Mouse (Mus musculus) hindbrain, embryonic 16.5 days (tissue): ENCODE data around the gene Defb20. TPM values are rescaled to one million over a fixed set of nuclear protein-coding genes. Genes with fewer than 3 reads are reported as not detected.

ENCODE experiments used
- ATAC-seq: fragments of 200-750 bp; cut with Nextera tagmentation; 2 replicates; pipeline ENCODE4 v1.8.0; 2017; ENCODE audit warnings: moderate TSS enrichment, moderate library complexity
- H3K27ac ChIP-seq: fragments of 300-500 bp; sonication (generic); 2 replicates; pipeline ENCODE4 v1.5.1; 2014; ENCODE audit warnings: low read depth, mild to moderate bottlenecking, control low read depth, low read length, moderate library complexity
- H3K27me3 ChIP-seq: fragments of 300-500 bp; sonication (generic); replicated peaks from 2 replicates; pipeline ENCODE4 v1.6.1; 2014; ENCODE audit warnings: low read length; ENCODE audit not compliant: control insufficient read depth, insufficient read depth
- H3K36me3 ChIP-seq: fragments of 300-500 bp; sonication (generic); 2 replicates; pipeline ENCODE4 v1.6.1; 2014; ENCODE audit warnings: mild to moderate bottlenecking, low read length, moderate library complexity, mixed read lengths; ENCODE audit not compliant: control insufficient read depth, insufficient read depth
- H3K4me1 ChIP-seq: fragments of 300-500 bp; sonication (generic); 2 replicates; pipeline ENCODE4 v1.6.1; 2014; ENCODE audit warnings: low read depth, low read length; ENCODE audit not compliant: control insufficient read depth, insufficient read depth
- H3K4me2 ChIP-seq: fragments of 300-500 bp; sonication (generic); 2 replicates; pipeline ENCODE4 v1.6.1; 2014; ENCODE audit warnings: mild to moderate bottlenecking, low read length, control low read depth, moderate library complexity
- H3K4me3 ChIP-seq: fragments of 300-500 bp; sonication (generic); 2 replicates; pipeline ENCODE4 v1.5.1; 2014; ENCODE audit warnings: mild to moderate bottlenecking, low read length, control low read depth, moderate library complexity
- H3K9ac ChIP-seq: fragments of 300-500 bp; sonication (generic); 2 replicates; pipeline ENCODE4 v1.6.1; 2014; ENCODE audit warnings: low read depth, mild to moderate bottlenecking, control low read depth, low read length, moderate library complexity
- H3K9me3 ChIP-seq: fragments of 300-500 bp; sonication (generic); 2 replicates; pipeline ENCODE4 v1.6.1; 2014; ENCODE audit warnings: mild to moderate bottlenecking, low read length, moderate library complexity; ENCODE audit not compliant: control insufficient read depth
- WGBS: fragments of 180-500 bp; shearing (Covaris S2); extraction: QIAGEN DNeasy Blood & Tissue Kit; methylation state at CpG from one replicate; pipeline ENCODE4 v1.1.7; 2014; 5-methylcytosine and 5-hydroxymethylcytosine counted together
- polyA plus RNA-seq: library from polyadenylated mRNA; unstranded; fragments of >200 nt; fragmentation: Nextera tagmentation; extraction: Ambion mirVana; gene quantifications from 2 replicates; pipeline ENCODE4 v1.2.1, GENCODE M21; 2015

The Defb20 gene
- polyA plus RNA-seq, 1 experiment from 2014 or later: not detected

- Histone ChIP-seq H3K9me3 (no peaks in the 10 kb centered on the region), H3K4me1 (no peaks in the 10 kb centered on the region)
- ATAC-seq: no peak
Observed at GRCm38 (mm10) chr2:152446642-152447041, 30.2 kb upstream of the Defb20 start.

GRCm38 (mm10) chr2:152447461-152447860 lies 29.4 kb upstream of the Defb20 start:
- Histone ChIP-seq H3K36me3 (no peaks in the 10 kb centered on the region), H3K4me2 (no peak overlapping the region), H3K4me1 (no peaks in the 10 kb centered on the region), H3K27me3 (no peaks in the 10 kb centered on the region), H3K9ac (no peak overlapping the region), H3K9me3 (no peaks in the 10 kb centered on the region), H3K4me3 (no peak overlapping the region), H3K27ac (no peak overlapping the region)
- ATAC-seq: no peak
- WGBS: 56% methylated on average over 5 of the region's 5 CpGs

More at GRCm38 (mm10) chr2:152446642-152447041, 30.2 kb upstream of the Defb20 start:
- H3K27ac ChIP-seq: no peak overlapping the region
- WGBS: 73% methylated on average over 2 of the region's 2 CpGs
- H3K27me3 ChIP-seq: no peaks in the 10 kb centered on the region
- H3K9ac ChIP-seq: no peak overlapping the region
- H3K4me2 ChIP-seq: no peak overlapping the region
- H3K36me3 ChIP-seq: no peaks in the 10 kb centered on the region
- no peak overlapping the region for H3K4me3 ChIP-seq

- no peaks in the 10 kb centered on the region for H3K27me3 ChIP-seq
- no peak overlapping the region for H3K9ac ChIP-seq
- H3K4me1 ChIP-seq: no peaks in the 10 kb centered on the region
- no peak for ATAC-seq
- H3K27ac ChIP-seq: no peak overlapping the region
- no peak overlapping the region for H3K4me3 ChIP-seq
- H3K4me2 ChIP-seq: no peak overlapping the region
- WGBS: 6% methylated on average over 5 of the region's 5 CpGs
- no peaks in the 10 kb centered on the region for H3K36me3 ChIP-seq
- H3K9me3 ChIP-seq: no peaks in the 10 kb centered on the region
Observed at GRCm38 (mm10) chr2:152450241-152450640, 26.6 kb upstream of the Defb20 start.

- Histone ChIP-seq H3K27ac (no peak overlapping the region), H3K4me3 (no peak overlapping the region), H3K9ac (no peak overlapping the region), H3K9me3 (no peaks in the 10 kb centered on the region), H3K4me1 (no peaks in the 10 kb centered on the region), H3K27me3 (no peaks in the 10 kb centered on the region), H3K4me2 (no peak overlapping the region), H3K36me3 (no peaks in the 10 kb centered on the region)
- ATAC-seq: peak; percentile 45
- WGBS: 78% methylated on average over 4 of the region's 4 CpGs
Observed at GRCm38 (mm10) chr2:152452101-152452781, 24.6 kb upstream of the Defb20 start.

DNA sequence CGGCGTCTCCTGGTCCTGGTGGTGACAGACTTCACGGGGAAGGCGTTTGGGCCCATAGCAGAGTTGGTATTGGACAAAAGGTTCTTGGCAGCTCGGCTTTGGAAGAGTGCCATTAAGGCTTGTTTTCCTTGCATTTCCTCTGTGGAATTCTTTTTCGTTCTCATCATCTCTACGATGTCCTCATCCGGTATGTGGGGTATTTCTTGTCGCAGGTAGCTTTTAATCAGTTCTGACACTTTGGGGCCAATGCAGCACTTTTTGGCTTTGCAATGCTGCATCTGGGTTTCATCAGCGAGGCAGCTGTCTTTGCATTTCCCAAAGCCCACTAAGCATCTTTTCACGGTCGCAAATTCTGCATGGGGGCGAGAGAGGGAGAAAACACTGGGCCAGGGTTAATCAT lies 17.6 kb upstream of the Defb20 start:
- 54% methylated on average over 13 of the region's 13 CpGs for whole genome bisulfite sequencing
- Histone ChIP-seq H3K27ac (no peak overlapping the region), H3K4me2 (no peak overlapping the region), H3K27me3 (no peaks in the 10 kb centered on the region), H3K9ac (no peak overlapping the region), H3K4me3 (no peak overlapping the region), H3K36me3 (no peaks in the 10 kb centered on the region), H3K4me1 (no peaks in the 10 kb centered on the region), H3K9me3 (0 out of 2 replicates have a peak, but pooled peaks cover 2% of the 10 kb centered on the region)
- ATAC-seq: no peak

DNA sequence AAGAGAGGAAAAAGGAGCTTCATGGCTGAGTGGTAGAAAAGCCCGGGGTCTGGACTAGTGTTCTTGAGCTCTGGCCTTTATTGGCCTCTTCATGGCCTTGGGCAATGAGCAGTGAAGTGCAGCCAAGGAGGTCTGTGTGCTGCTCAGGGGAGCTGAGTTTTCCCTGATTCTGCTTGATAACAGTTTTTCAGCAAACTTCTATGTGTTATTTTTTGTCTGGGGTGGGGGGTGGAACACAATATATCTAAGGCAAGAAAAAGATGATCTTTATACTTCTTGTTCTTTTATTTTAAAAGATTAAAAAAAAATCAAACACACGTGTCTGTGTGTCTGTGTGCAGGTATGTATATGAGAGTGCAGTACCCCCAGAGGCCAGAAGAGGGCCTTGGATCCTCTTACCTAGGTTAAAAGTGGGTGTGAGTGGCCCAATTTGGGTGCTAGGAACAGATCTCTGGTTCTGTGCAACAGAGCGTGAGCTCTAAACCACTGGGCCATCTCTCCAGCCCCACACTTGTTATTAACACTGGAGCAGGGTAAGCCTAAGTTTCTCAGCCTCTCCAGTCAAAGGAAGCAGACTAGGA lies 12.2 kb upstream of the Defb20 start, which contains the start of gene Defb23:
Gene Defb23, minus strand, starts transcription at position 51 of the 581 bp plus-strand sequence.
- Histone ChIP-seq H3K9me3 (0 out of 2 replicates have a peak, but pooled peaks cover 2% of the 10 kb centered on the region), H3K9ac (no peak within 1 kb of the TSS), H3K27ac (no peak within 1 kb of the TSS), H3K4me3 (no peak within 1 kb of the TSS), H3K4me1 (no peaks in the 10 kb centered on the region), H3K27me3 (no peaks in the 10 kb centered on the region), H3K36me3 (no peaks in the 10 kb centered on the region), H3K4me2 (no peak within 1 kb of the TSS)
- ATAC-seq: no peak
- 92% methylated on average over 3 of the region's 3 CpGs for WGBS

GRCm38 (mm10) chr2:152470973-152471372 lies 5.9 kb upstream of the Defb20 start:
- WGBS: 36% methylated on average over 7 of the region's 7 CpGs
- H3K9me3 ChIP-seq: no peaks in the 10 kb centered on the region
- ATAC-seq: no peak

GRCm38 (mm10) chr2:152472434-152472833 lies 4.4 kb upstream of the Defb20 start:
- Histone ChIP-seq H3K4me3 (no peak overlapping the region), H3K4me2 (no peak overlapping the region), H3K27ac (no peak overlapping the region), H3K27me3 (no peaks in the 10 kb centered on the region), H3K9me3 (no peaks in the 10 kb centered on the region), H3K36me3 (no peaks in the 10 kb centered on the region), H3K4me1 (no peaks in the 10 kb centered on the region), H3K9ac (no peak overlapping the region)
- 30% methylated on average over 3 of the region's 3 CpGs for WGBS
- no peak for ATAC-seq

More at GRCm38 (mm10) chr2:152470973-152471372, 5.9 kb upstream of the Defb20 start:
- no peak overlapping the region for H3K4me2 ChIP-seq
- no peaks in the 10 kb centered on the region for H3K36me3 ChIP-seq
- H3K27ac ChIP-seq: no peak overlapping the region
- H3K4me3 ChIP-seq: no peak overlapping the region
- H3K4me1 ChIP-seq: no peaks in the 10 kb centered on the region
- H3K27me3 ChIP-seq: no peaks in the 10 kb centered on the region
- H3K9ac ChIP-seq: no peak overlapping the region

- no peak overlapping the region for H3K4me3 ChIP-seq
- no peaks in the 10 kb centered on the region for H3K36me3 ChIP-seq
- H3K4me2 ChIP-seq: no peak overlapping the region
- ATAC-seq: no peak
- 83% methylated on average over 3 of the region's 3 CpGs for WGBS
- H3K9ac ChIP-seq: no peak overlapping the region
- H3K27ac ChIP-seq: no peak overlapping the region
- H3K4me1 ChIP-seq: no peaks in the 10 kb centered on the region
- H3K27me3 ChIP-seq: no peaks in the 10 kb centered on the region
- no peaks in the 10 kb centered on the region for H3K9me3 ChIP-seq
Observed at GRCm38 (mm10) chr2:152480881-152481280, 4.0 kb downstream of the Defb20 start.
